Mouse (Mus musculus) megakaryocyte-erythroid progenitor cell, adult 5-6 weeks (primary cell): ENCODE measurements around the gene Atrnl1. TPM values are rescaled to one million over a fixed set of nuclear protein-coding genes. Genes with fewer than 3 reads are reported as not detected.
"Not testable (repeated sequence)": the region's sequence is repeated elsewhere in the genome, so short reads cannot be mapped to it uniquely, and the experiment has no call there.

ENCODE experiments used
- ATAC-seq: replicated peaks from 2 replicates; pipeline ENCODE4 v1.8.0; 2016; ENCODE audit warnings: mild to moderate bottlenecking, inconsistent platforms; ENCODE audit not compliant: severe bottlenecking, poor library complexity, low FRiP score, low TSS enrichment
- total RNA-seq, 2 experiments: library from RNA; stranded (forward) in 1 of 2; stranded (reverse) in 1 of 2; fragments of 200-1000, 215-1000 nt in 1 of 2; fragments of >200 nt in 1 of 2; fragmentation: Nextera tagmentation in 1 of 2; gene quantifications; 2 replicates each; pipeline ENCODE4 v1.2.3; 2014 to 2017

Atrnl1 gene
- total RNA-seq, 2 experiments from 2014 or later, result 1.4 to 1.7 TPM

DNA sequence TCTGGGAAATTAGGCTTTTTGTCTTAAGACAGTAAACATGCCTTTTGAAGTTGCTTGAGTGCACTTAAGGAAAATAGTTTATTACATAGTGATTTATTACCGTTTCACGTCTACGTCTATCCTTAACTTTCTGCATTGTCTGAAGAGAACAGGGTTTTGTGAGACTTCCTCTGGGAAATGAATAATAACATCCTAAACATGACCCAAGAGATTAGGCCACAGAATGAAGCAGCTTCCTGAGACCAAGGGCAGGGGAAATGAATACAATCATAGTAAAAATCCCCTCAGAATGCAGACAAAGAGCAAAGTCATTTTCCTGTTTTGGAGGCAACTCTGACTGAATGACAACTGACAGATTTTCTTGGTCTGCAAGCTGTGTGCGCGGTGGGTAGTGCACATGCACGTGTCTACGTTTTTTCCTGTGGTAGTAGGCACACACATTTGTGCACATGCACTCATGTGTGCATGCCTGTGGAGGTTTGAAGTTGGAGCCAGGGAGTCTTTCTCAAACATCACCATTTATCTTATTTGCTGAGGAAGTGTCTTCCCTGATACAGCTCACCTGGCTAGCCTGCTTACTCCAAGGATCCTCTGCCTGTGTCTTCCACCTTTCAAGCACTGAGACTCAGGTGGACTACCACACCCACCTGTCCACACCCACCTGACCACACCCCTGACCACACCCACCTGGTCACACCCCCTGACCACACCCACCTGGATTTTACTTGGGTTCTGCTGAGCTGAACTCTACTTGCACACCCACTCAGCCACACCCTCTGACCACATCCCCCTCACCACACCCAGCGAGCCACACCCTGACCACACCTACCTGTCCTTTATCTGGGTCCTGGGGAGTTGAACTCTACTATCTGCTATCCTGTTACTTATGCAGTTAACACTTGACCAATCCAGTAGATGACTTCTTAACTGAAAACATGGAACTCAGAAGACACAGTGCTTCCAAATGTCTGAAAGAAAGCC is 47.6 kb downstream of the Atrnl1 start:
- ATAC-seq, result 0 out of 2 replicates have a peak, but pooled peaks have one; percentile 44

DNA sequence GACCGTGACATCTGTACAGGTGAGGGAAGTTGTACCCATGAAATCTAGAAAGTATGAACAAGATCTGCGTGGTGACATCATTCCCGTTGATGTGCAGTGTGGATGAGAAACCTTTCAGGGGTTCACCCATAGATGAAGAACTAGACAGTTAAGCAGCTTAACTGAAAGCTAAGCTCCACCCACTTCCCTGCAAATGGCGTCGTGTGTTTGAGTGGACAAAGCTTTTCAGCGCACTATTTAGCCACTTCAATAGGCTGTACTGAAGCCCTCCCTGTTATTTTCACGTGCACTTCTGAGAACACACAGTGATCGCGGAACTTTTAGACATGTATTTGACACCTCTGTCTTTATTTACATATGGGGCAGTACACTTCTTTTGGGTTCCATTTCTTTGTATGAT is 56.2 kb downstream of the Atrnl1 start:
- no peak for ATAC-seq

- ATAC-seq, result no peak
These were observed 57.1 kb downstream of the Atrnl1 start for GRCm38 (mm10) chr19:57667946-57668345.

- no peak for ATAC-seq
These were observed 68.6 kb downstream of the Atrnl1 start for GRCm38 (mm10) chr19:57679455-57679854.

DNA sequence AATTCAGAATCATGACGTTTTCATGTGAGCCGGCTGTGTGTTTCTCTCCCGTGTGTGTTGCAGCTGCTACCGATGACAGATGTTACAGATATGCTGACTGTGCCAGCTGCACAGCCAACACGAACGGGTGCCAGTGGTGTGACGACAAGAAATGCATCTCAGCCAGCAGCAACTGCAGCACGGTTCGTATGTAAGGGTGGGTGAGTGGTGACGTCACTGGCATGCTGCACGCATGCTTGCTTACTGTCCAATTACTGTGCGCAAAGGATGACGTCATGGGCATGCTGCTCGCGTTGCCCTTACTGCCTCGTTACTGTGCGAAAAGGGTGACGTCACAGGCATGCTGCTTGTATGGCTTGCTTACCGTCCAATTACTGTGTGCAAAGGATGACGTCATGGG is 75.8 kb downstream of the Atrnl1 start:
- ATAC-seq, result no peak

GRCm38 (mm10) chr19:57692566-57692965 is 81.7 kb downstream of the Atrnl1 start:
- no peak for ATAC-seq

DNA sequence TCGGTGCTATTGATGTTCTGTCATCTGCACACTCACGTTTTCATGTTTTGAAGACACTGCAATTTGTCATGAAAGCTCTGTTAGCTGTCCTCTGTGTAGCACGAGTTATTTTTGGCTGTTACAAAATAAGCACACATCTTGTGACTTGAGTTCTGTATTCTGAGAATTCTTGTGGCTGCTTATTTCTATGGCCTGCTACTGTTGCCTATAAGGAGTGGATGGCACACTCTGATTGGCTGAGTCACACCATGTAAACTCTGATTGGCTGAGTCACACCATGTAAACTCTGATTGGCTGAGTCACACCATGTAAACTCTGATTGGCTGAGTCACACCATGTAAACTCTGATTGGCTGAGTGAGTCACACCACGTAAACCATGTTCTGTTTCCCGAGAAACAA is 85.9 kb downstream of the Atrnl1 start:
- not testable (repeated sequence) for ATAC-seq

- no peak for ATAC-seq
These were observed 102.3 kb downstream of the Atrnl1 start for GRCm38 (mm10) chr19:57713138-57713537.

DNA sequence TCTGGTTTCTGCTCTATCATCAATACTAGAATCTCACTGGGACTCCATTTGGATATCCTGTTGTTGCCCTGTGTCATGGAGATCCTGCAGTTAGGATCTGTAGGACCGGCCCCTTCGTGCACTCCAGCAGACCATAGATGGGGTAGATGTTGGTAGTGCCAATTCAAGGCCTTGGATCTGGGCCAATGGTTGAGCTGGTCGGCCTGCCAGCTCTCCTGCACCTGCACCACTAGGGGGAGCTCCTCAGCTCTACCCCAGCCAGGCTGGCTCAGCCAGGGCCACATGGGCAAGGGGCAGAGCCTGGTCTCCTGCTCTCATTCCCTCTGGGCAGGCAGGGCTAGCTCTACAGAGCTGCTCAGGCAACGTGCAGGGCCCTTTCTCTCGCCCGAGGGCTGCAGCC is 114.1 kb downstream of the Atrnl1 start:
- ATAC-seq, result peak; percentile 98

GRCm38 (mm10) chr19:57725326-57725725 is 114.5 kb downstream of the Atrnl1 start:
- no peak for ATAC-seq

DNA sequence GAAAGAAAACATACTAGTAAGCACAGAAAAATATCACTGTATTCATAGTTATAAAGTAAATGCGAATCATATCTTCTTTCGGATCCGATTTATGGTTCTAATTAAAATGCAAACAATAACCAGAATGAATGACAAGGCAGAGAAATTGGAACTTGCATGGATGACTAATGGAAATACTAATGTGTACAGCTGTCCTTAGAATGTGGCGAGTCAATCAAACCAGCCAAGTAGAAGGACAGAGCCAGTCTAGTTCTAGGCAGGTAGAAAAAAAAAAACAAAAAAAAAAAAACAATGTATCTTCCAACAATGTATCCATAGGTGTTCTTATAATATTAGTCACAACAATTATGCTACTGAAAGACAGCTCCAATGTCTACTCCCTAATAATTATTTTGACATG is 116.2 kb downstream of the Atrnl1 start:
- ATAC-seq, result no peak

- no peak for ATAC-seq
These were observed 126.6 kb downstream of the Atrnl1 start for GRCm38 (mm10) chr19:57737475-57737874.

DNA sequence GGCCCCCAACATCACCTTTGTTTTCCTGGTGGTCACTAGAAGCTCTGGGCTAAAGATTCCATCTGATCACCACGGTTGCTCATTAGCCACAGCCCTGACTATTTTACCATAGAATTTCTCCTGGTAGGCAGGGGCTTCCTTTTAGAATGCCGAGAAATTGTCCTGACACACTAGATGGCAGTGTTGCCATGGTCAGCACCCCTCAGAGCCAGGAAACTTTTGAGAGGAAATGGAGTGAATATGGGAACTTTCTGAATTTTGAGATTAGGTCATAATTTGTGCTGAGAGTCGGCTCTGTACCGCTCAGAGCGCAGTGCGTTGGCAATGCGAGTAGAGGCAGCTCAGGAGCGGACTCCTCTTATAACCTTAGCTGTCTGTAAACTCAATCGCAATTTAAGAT is 134.7 kb downstream of the Atrnl1 start:
- ATAC-seq, result no peak

DNA sequence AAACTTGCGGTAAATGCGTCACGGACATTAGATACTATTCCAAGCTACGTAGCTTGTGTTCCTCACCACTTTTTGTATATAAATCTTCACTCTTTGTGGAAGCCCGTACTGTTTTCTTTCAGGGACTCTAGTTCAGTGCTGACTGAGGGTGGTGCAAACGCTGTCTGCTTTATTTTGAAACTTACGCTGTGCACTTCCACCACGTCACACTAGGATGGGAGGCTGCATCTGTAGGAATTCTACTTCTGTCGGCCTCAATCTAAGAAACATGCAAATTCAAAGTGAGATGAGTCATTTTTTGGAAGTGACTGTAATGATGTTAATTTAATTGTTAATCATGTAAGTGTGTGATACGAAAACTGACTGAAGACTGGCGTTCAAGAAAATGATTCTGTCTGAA is 135.7 kb downstream of the Atrnl1 start:
- ATAC-seq, result no peak

DNA sequence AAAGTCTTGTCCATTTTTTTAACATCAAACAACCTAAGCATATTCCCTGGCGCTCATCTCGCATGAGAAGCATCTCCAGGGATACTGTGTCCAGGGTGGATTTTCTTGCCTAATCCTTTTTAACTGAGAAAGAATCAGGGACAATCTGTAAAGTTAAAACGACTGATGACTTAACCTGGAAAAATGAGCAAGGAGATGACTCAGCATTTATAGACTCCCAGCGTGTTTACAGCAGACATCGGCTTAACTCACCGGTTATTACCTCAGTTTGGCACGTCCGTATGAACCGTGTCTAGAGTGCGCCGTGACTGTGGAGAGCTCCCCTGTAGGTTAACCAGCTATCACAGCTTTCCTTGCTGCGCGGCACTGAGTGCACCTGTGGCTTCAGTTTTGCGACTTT is 141.4 kb downstream of the Atrnl1 start:
- ATAC-seq, result no peak

- ATAC-seq, result no peak
These were observed 151.7 kb downstream of the Atrnl1 start for GRCm38 (mm10) chr19:57762526-57762925.

- no peak for ATAC-seq
These were observed 153.9 kb downstream of the Atrnl1 start for GRCm38 (mm10) chr19:57764576-57765371.

DNA sequence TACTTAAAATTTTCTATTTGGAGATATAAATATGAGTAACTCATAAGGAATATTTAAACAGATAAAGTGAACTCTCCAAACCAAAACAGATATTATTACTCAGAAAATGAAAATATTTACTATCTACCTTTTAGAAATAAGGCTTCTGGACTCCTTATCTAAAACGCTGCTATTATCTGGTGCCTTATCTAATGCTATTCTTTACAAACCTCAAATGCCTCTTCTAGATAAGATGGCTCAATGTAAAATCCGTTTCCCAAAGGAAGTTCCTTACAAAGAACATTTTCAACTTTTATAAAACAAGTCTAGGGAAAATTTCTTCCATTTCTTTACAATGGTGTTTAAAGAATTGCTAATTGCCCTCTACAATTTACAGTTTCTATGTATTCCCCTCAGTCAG is 156.2 kb downstream of the Atrnl1 start:
- no peak for ATAC-seq

- ATAC-seq, result no peak
These were observed 157.8 kb downstream of the Atrnl1 start for GRCm38 (mm10) chr19:57768661-57769060.

- ATAC-seq, result no peak
These were observed 171.7 kb downstream of the Atrnl1 start for GRCm38 (mm10) chr19:57782366-57783089.
